13 mouse cellular contexts compared by ENCODE assay signal in the genomic region with DNA sequence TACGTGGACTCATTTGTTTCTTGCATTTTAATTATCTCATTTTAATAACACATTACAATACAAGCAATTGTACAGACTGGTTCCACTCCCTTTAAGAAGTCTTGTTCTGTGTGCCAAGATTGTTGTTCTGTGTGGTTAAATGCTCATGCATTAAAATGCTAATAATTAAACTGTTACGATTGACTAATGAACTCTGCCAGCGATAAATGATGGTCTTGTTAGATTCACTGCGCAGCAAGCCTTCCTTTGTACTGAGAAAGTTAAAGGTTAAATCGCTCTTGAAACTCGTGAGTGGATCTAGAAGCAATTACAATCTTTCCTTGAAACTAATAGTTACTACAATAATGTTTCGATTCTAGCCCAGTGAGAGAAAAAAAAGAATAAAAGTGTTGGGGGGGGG.
"Had no signal": no experiment of that assay in that cellular context is flagged by ENCODE, and none has a peak within 500 bp of the region (broad histone marks: within the 10 kb centered on the region; RNA-seq: fewer than 3 reads in every experiment).

No protein-coding gene starts in this region.

- H3K9me3 ChIP-seq: limb, embryonic 12.5 days; limb, embryonic 15.5 days; lung, embryonic 15.5 days; stomach, embryonic 15.5 days had no signal

- H3K4me2 ChIP-seq: limb, embryonic 12.5 days; limb, embryonic 15.5 days; liver, embryonic 11.5 days; lung, embryonic 15.5 days; midbrain, embryonic 11.5 days; stomach, embryonic 15.5 days had no signal

- H3K27me3 ChIP-seq: limb, embryonic 15.5 days; lung, embryonic 15.5 days; stomach, embryonic 15.5 days had no signal

- H3K27ac ChIP-seq: limb, embryonic 12.5 days; limb, embryonic 15.5 days; liver, embryonic 14.5 days; lung, embryonic 15.5 days; stomach, embryonic 15.5 days had no signal

- H3K9ac ChIP-seq: limb, embryonic 12.5 days; limb, embryonic 15.5 days; liver, embryonic 14.5 days; lung, embryonic 15.5 days; stomach, embryonic 15.5 days had no signal

- DNase-seq: left cerebral cortex, postnatal 4 days; lung, adult 18-20 months; lung, postnatal 10 days; lung, postnatal 4 days; midbrain, embryonic 14.5 days had no signal

- H3K4me3 ChIP-seq: limb, embryonic 12.5 days; limb, embryonic 15.5 days; lung, embryonic 15.5 days; stomach, embryonic 15.5 days had no signal

- ATAC-seq: intestine, postnatal 0 days had no signal

- H3K36me3 ChIP-seq: limb, embryonic 12.5 days; limb, embryonic 15.5 days; lung, embryonic 15.5 days; stomach, embryonic 15.5 days had no signal

- H3K4me1 ChIP-seq: limb, embryonic 12.5 days; limb, embryonic 15.5 days; lung, embryonic 15.5 days; stomach, embryonic 15.5 days had no signal
